14 mouse cellular contexts compared by ENCODE assay signal in the genomic region with DNA sequence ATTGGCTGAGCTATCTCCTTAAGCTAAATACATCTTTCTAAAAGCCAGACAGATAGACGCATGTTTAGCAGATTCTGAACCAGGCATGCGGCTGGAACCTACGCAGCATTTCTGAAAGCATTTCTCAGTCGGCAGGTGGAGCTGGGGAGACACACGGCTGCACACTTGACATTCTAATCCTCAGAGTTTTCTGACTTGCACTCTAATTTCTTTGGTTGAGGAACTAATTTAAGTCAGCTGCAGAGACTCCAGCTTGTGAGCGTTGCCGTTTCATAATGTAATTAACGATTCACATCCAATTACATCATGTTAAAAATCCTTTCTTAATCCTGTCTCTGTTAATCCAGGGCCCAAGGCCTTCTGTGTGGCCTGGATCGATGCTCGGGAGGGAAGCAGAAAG.
A peak's percentile ranks its signal among the peaks of the same experiment; 100 is the strongest.
DNase-seq lines count a peak whose midpoint lies in the region; ATAC-seq lines count a peak whose summit lies in the region.
"Had no signal": no experiment of that assay in that cellular context is flagged by ENCODE, and none has a peak within 500 bp of the region (broad histone marks: within the 10 kb centered on the region; RNA-seq: fewer than 3 reads in every experiment).

No protein-coding gene starts in this region.

- H3K4me2 ChIP-seq in forebrain, embryonic 16.5 days (ENCODE audit: low read length), result no peak overlapping the region
- no peak overlapping the region for H3K4me2 ChIP-seq in forebrain, embryonic 11.5 days (ENCODE audit: low read depth, low read length, severe bottlenecking)
- H3K4me2 ChIP-seq: heart, embryonic 15.5 days; midbrain, embryonic 12.5 days had no signal

- 14% methylated on average over 10 of the region's 10 CpGs for WGBS in forebrain, embryonic 16.5 days
- 51% methylated on average over 10 of the region's 10 CpGs for WGBS in forebrain, embryonic 11.5 days

- H3K27me3 ChIP-seq in forebrain, embryonic 16.5 days (replicated peaks; ENCODE audit: control insufficient read depth, insufficient read depth, low read length), result no peaks in the 10 kb centered on the region
- H3K27me3 ChIP-seq in forebrain, embryonic 11.5 days (ENCODE audit: control insufficient read depth, insufficient read depth, low read length), result no peaks in the 10 kb centered on the region
- H3K27me3 ChIP-seq: heart, embryonic 15.5 days; midbrain, embryonic 12.5 days had no signal

- peak; percentile 31; the same call in 1 of the 2 replicates for ATAC-seq in forebrain, embryonic 16.5 days
- ATAC-seq in forebrain, embryonic 11.5 days (replicated peaks; ENCODE audit: low FRiP score), result no peak

- DNase-seq in forebrain, embryonic 11.5 days (ENCODE audit: low spot score), result no peak
- peak; percentile 18 to 31 for DNase-seq in left cerebral cortex, adult 18-20 months (ENCODE audit: low spot score in 2 of 2)
- no peak for DNase-seq in left cerebral cortex, adult 8-10 months (ENCODE audit: low spot score in 2 of 2)
- peak; percentile 73 for DNase-seq in brain, adult 2 months (ENCODE audit: low read depth, low spot score)
- DNase-seq in retina, embryonic 14.5 days (ENCODE audit: low spot score), result peak; percentile 63
- DNase-seq in adrenal gland, postnatal 25 days, result no peak
- no peak for DNase-seq in adrenal gland, postnatal 4 days (ENCODE audit: low spot score in 2 of 2)
- DNase-seq: adrenal gland, adult 2 months; cerebellum, adult 11 months; gastrocnemius, postnatal 25 days; kidney, postnatal 4 days had no signal

- no peak overlapping the region for H3K4me3 ChIP-seq in forebrain, embryonic 16.5 days (replicated peaks; ENCODE audit: low read length)
- no peak overlapping the region for H3K4me3 ChIP-seq in forebrain, embryonic 11.5 days (ENCODE audit: low read depth, low read length)
- H3K4me3 ChIP-seq: heart, embryonic 15.5 days; midbrain, embryonic 12.5 days had no signal

- no peak overlapping the region for H3K9ac ChIP-seq in forebrain, embryonic 16.5 days (replicated peaks; ENCODE audit: low read depth, low read length)
- H3K9ac ChIP-seq in forebrain, embryonic 11.5 days (ENCODE audit: low read length), result no peak overlapping the region
- H3K9ac ChIP-seq: heart, embryonic 15.5 days; midbrain, embryonic 12.5 days had no signal

- H3K4me1 ChIP-seq in forebrain, embryonic 16.5 days (replicated peaks; ENCODE audit: control insufficient read depth, insufficient read depth, low read length), result no peaks in the 10 kb centered on the region; the same call in 1 of the 2 replicates
- no peaks in the 10 kb centered on the region for H3K4me1 ChIP-seq in forebrain, embryonic 11.5 days (replicated peaks; ENCODE audit: control insufficient read depth, insufficient read depth, low read length)
- H3K4me1 ChIP-seq: heart, embryonic 15.5 days; midbrain, embryonic 12.5 days had no signal

- no peak overlapping the region for H3K27ac ChIP-seq in forebrain, embryonic 16.5 days (ENCODE audit: low read length)
- no peak overlapping the region for H3K27ac ChIP-seq in forebrain, embryonic 11.5 days (ENCODE audit: low read depth, low read length)
- H3K27ac ChIP-seq: heart, embryonic 15.5 days; midbrain, embryonic 12.5 days had no signal

- no peaks in the 10 kb centered on the region for H3K9me3 ChIP-seq in forebrain, embryonic 16.5 days (ENCODE audit: control insufficient read depth, low read length)
- H3K9me3 ChIP-seq in forebrain, embryonic 11.5 days (ENCODE audit: control insufficient read depth, low read length), result no peaks in the 10 kb centered on the region
- H3K9me3 ChIP-seq: heart, embryonic 15.5 days; midbrain, embryonic 12.5 days had no signal

- H3K36me3 ChIP-seq in forebrain, embryonic 16.5 days (ENCODE audit: control insufficient read depth, insufficient read depth), result no peaks in the 10 kb centered on the region
- no peaks in the 10 kb centered on the region for H3K36me3 ChIP-seq in forebrain, embryonic 11.5 days (ENCODE audit: control insufficient read depth, insufficient read depth, low read length)
- H3K36me3 ChIP-seq: heart, embryonic 15.5 days; midbrain, embryonic 12.5 days had no signal

Comparison
In these comparisons a context has a peak if more than half of its experiments do, and no peak if none do; other contexts are left out.
1. DNase-seq: peak in left cerebral cortex, adult 18-20 months (2 of 2), brain, adult 2 months (single experiment) and retina, embryonic 14.5 days (single experiment); none in forebrain, embryonic 11.5 days (single experiment), left cerebral cortex, adult 8-10 months (0 of 2), adrenal gland, postnatal 25 days (single experiment) and adrenal gland, postnatal 4 days (0 of 2).